Mouse (Mus musculus) G1E (cell line): Measurements from ENCODE around the gene Gm17482.

Experiments used
- CTCF ChIP-seq: IDR thresholded peaks from 2 replicates; pipeline ENCODE4 v1.5.1; 2012; ENCODE audit warnings: low read depth, low read length, inconsistent platforms, mixed read lengths
- GATA1 ChIP-seq: IDR thresholded peaks from 2 replicates; pipeline ENCODE4 v1.6.1; 2012; ENCODE audit warnings: borderline replicate concordance, low read length, inconsistent platforms, mixed read lengths
- POLR2AphosphoS5 ChIP-seq: IDR thresholded peaks from 2 replicates; pipeline ENCODE4 v1.6.1; 2012; ENCODE audit warnings: low read depth, low read length, inconsistent platforms; ENCODE audit not compliant: insufficient replicate concordance
- TAL1 ChIP-seq: conservative IDR thresholded peaks from 2 replicates; pipeline ENCODE4 v1.6.1; 2012; ENCODE audit warnings: low read depth, low read length, inconsistent platforms, mixed read lengths

GRCm38 (mm10) chr6:115284153-115284552 is 57.0 kb downstream of the Gm17482 start:
- TF ChIP-seq GATA1, result no peak
- no peak for TF ChIP-seq CTCF
- TF ChIP-seq TAL1, result no peak
- no peak for TF ChIP-seq POLR2AphosphoS5
